Mouse (Mus musculus): ENCODE measurements around the gene Il20rb.

- TF ChIP-seq EP300 (IDR thresholded peaks at IDR 0.05; ENCODE audit: insufficient read depth, low read depth, low read length) (no peak), CTCF (IDR thresholded peaks at IDR 0.05) (no peak)
These were observed 49.6 kb downstream of the Il20rb start for GRCm38 (mm10) chr9:100436865-100437595.

Data from heart, adult 2 months (tissue).